Mouse (Mus musculus) layer of hippocampus, postnatal 36 days (tissue): Measurements from ENCODE around the gene Pycr1. TPM values are rescaled to one million over a fixed set of nuclear protein-coding genes. Genes with fewer than 3 reads are reported as not detected.
A peak's percentile ranks its signal among the peaks of the same experiment; 100 is the strongest.

Experiments
- DNase-seq, 2 experiments: peaks; one replicate each; pipeline ENCODE4 v3.0.0; 2022
- total RNA-seq, 2 experiments: library from RNA; stranded (reverse); gene quantifications; 2 replicates each; pipeline ENCODE4 v1.2.3; 2021

Gene Pycr1
- total RNA-seq, 2 experiments from 2014 or later = 1.8 to 2.1 TPM

DNA sequence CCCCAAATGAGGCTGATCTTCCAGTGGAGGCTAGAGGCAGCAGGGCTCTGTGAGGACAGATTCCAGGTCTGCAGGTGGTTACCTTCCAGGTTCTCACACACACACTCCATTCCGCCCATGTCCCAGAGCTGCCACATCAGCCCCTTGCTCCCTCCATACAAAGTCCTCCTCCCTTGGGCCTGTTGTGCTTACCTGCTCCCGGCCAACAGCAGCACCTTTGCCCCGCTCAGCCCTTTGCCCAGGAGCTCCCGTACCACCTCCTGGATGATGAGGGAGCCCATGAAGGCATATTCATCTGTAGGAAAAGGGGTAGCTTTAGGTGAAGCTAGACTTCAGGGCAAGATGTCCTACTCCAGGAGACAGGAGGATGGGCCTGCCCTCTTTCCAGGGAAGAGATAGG, 13.7 kb upstream of the Pycr1 start:
- no peak for DNase-seq

DNA sequence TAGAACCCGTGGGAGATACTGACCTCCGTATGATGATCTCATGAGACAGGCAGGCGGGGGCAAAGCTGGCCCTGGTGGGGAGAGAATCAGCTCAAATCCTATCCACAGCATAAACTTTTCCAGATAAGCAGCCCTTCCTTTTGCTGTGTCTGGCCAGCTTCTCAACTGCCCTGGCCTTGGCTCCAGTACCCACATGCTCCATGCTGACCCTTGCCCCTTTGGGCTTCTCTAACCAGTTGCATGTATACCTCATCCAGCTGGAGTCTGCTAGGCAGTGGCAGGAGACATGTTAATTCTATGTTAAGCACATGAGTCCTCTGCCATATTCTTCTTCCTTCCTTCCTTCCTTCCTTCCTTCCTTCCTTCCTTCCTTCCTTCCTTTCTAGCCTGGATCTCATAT, 11.2 kb upstream of the Pycr1 start:
- DNase-seq = no peak

DNA sequence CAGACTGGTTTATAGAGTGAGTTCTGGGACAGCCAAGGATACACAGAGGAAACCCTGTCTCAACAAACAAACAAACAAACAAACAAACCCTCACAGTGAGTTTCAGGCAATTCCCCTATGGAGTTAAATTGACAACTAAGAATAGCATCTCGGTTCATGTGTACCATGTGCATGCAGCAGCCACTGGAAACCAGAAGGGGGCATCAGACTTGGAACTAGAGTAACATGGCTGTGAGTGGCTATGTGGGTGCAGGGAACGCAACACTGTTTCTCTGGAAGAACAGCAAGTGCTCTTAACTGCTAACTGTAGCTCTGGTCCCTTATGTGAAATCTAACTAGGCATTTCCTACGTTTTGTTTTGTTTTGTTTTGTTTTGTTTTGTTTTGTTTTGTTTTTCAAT, 8.3 kb upstream of the Pycr1 start:
- no peak for DNase-seq

DNA sequence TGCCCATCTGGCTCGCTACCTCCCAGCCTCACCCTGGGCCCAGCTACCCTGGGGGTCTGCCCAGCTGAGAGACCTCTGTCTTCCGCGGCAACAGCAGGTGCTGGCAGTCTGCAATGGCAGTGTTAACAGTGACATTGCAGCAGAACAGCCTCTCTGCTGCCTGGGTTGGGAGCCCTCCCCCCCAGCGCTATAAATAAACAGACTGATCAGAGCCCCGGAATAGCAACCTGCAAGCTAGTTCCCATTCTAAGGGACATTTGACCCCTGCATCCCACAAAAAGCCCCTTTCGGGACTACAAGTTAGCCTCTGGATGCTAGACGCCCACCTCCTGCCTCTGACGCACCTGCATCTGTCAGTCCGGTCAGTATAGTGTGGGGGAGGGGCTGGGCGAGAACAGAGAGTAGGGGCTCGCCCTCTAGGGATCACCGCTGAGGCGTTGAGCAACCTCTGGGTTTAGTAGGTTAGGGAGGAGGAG, 4.5 kb upstream of the Pycr1 start, which contains the start of gene Myadml2:
Gene Myadml2 (minus strand): TSS at position 158 of the 476 bp plus-strand sequence.
- peak; percentile 51 to 53 for DNase-seq

DNA sequence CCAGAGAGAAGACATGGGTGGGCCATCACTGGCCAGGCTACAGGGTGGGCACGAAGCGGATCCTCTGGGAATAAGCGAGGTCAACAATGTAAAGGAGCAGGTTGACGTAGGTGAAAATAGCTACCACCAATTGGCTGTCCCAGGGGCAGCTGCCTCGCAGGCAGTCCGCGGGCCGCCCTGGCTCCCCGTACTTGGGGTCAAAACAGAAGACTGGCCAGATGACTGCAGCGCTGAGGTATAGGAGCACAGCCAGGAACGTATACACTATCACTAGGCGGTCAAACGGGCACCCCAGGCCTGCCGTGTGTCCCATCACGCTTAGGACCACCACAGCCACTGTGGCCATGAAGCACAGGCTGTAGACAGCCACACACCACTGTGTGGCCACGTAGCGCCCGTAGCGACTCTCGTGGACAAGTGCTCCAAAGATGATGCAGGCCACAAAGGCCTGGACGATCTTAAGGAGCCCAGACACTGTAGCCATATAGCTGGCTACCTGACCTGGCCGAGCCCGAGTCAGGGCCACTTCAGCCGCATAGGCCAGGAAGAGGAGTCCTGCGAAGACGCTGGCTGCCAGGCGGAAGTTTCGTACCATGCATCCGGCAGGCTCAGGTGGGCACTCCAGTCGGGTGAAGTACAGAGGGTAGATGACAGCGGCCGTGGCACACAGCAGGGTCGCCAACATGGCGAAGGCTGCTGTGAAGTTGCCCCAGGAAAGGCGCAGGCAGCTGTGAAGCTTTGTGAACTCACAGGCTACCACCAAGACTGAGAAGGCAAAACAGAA, 3.7 kb upstream of the Pycr1 start:
- no peak for DNase-seq

DNA sequence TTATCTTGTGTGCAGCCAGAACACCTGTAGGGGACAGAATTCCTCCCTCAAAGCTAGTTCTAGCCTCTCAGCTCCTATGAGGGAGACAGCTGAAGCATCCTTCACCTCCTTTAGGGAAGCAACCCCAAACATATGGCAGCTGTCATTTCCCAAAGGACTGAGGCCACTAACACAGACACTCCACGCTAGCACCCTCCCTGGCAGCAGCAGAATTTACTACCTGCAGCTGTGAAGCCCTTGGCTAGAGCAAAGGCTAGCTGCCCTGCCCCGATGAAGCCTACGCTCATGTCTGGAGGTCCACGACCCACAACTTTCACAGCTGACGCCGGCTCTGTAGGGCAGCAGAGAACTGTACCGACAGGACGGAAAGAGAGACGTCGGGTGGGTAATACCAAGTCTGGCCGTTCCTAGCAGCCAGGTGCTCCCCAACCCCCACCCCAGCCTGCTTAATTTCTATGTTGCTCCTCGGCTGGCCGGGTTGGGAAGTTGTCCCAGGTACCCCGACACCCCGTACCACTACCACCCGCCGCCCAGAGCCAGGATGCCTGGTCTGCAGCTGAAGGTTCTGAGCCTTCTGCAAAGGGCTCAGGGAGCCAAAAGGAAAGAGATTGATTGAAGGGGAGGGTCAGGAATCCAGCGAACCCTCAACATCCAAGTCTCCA, 499 bp downstream of the Pycr1 start:
- DNase-seq = no peak

DNA sequence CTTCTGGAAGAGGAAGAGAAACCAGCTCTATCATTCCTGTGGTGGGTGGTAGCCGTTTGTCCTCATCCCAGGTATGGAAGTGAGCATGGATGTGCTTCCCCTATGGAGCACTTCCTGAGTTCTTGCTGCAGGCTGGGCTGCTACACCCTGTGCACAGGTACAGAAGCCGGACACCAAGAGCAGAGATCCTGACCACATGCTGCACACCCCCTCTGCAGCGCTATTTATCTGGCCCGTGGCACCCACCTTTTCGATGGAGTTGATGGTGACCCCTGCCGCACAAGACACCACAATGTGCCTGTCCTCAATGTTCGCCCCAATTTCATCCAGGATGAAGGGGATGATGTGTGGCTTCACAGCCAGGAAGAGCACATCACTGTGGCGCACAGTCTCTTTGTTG, 1.7 kb downstream of the Pycr1 start:
- no peak for DNase-seq

DNA sequence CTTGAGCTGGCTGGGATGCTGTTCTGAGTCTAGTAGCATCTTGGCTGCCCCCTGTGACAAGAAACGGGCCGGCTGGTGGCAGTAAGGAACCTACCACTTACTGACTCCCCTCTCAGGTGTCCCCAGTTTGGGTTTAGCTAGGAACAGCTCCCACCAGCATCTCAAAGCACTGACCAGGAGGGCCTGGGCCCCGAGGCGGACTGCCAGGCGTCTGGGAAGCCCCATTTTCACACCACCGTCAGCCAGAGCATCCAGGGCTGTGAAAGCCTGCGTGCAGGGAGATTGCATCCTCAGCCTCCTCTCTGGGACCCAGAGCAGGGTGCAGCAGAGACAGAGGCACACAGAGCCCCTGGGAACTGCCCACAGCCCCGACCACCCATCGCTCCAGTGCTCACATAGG, 2.3 kb downstream of the Pycr1 start:
- DNase-seq = no peak

DNA sequence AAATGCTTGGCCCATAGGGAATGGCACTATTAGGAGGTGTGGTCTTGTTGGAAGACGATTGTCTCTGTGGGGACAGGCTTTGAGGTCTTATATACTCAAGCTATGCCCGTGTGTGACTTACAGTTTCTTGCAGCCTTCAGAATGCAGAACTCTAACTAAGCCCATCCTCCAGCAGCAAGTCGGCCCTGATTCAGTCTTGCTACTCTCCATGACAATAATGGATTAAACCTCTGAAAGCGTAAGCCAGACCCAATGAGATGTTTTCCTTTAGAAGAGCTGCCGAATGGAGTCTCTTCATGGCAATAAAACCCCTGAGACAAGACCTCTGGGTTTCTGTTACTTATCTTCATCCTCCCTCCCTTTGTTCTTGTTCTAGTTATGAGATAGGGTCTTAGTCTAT, 8.8 kb downstream of the Pycr1 start:
- no peak for DNase-seq

DNA sequence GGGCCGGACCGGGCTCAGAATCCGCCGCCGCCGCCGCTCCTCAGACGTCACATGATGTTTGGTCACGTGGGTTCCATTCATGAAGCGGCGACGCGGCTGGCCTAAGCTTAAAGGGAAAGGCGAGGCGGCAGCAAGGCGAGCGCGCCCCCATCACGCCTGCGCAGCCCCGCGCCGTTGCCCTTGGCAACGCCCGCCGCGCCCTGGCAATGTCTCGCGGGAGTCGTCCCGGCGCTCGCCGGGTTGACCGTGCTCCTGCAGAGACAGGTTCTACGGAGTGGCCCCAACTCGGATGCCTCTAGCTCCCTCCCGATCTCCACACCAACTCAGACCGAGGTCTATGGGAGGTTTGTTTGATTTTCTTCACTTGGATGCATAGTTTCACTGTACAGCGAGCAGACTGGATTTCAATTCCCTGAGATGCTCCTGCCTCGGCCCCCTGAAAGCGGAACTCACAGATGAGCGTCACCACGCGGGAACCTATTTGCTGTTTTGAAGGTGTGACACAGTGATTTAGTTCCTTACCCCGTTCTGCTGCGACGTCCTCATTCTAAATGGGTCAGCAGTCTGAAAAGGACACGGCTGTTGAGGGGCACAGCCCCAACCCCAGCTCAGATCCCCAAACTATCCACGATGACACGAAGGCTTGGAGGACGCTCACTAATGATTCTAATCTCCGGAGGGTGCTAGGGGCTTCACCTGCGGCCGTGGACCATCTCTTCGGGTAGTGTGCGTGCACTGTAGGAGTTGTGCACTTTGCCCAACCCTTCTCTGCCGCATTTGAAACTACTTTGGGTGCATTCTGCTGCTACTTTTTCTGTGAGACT, 9.8 kb downstream of the Pycr1 start, which contains the start of gene Mafg:
Gene Mafg (minus strand): TSS at position 81 of the 824 bp plus-strand sequence.
- DNase-seq = peak; percentile 88 to 89

DNA sequence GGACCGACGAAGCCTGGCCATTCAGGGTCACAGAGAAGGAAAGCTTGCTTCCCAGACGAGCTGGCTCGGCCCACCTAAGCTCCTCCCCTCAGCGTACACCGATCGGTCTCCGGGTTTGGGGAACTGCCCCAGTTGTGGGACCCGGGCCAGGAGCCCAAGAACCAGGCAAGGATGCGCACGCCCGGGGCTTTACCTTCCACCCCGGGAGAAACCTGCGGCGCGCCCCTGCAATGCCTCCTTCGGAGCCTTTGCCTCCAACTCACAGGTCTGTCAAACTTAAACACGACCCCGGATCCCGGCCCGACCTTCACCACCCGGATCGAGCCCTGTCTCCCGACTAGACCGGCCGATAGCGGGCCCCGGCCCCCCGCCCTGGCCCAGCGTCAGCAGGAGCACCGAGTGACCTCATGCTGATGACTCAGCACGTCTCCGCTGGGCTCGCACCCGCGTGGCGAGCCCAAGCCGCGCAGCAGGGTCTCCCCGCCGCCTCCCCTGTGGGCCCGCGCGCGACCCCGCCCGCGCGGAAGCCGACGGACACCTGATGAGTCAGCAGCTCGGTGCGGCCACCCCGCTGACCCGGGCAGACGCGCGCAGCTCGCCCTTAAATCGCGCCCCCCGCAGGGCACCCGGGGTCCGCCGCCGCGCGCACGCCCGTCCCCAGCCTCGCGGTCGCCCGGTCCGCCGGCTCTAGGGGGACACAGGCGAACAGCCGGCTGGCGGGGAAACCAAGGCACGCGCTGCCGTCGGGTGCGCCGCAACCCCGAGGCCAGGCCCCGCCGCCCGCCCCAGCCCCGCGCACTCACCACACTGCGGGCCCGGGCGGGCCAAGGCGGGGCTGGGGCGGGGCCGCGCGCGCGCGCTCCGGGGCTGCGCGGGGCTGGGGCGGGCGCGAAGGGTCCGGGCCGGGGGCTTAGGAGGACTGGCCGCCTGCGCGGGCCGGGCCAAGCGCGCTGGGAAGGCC, 10.7 kb downstream of the Pycr1 start:
- peak; percentile 60 to 61 for DNase-seq

DNA sequence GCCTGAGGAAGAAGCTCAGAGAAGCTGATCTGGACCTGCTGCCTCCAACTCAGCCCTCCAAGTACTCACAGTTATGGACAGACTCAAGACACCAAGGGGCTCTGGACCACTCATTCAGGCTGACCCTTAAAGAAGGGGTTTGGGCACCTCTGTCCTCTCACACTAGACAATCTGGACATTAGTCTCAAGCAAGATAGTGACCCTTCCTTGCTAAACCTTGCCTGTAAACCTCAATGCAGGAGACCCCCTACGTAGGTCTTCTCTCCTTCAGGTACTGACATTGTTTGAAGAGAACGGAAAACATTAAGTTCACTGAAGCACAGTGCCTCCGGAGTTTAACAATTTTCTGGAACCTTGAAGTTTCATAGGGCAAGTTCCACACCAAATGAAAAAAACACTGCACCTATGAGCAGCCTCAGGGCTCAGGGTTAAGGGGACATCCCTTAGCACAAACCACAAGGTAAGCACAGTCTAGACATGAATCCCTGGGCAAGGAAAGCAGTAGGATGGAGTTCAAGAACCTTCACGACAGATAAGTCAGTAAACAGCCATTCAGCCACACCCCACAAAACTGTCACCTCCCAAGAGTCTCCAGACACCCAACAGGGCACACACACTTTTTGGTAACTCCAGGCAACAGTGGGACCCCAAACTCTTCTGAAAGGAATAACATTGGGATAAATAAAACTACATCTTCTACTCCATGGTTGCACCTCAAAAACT, 11.7 kb downstream of the Pycr1 start:
- DNase-seq = no peak

DNA sequence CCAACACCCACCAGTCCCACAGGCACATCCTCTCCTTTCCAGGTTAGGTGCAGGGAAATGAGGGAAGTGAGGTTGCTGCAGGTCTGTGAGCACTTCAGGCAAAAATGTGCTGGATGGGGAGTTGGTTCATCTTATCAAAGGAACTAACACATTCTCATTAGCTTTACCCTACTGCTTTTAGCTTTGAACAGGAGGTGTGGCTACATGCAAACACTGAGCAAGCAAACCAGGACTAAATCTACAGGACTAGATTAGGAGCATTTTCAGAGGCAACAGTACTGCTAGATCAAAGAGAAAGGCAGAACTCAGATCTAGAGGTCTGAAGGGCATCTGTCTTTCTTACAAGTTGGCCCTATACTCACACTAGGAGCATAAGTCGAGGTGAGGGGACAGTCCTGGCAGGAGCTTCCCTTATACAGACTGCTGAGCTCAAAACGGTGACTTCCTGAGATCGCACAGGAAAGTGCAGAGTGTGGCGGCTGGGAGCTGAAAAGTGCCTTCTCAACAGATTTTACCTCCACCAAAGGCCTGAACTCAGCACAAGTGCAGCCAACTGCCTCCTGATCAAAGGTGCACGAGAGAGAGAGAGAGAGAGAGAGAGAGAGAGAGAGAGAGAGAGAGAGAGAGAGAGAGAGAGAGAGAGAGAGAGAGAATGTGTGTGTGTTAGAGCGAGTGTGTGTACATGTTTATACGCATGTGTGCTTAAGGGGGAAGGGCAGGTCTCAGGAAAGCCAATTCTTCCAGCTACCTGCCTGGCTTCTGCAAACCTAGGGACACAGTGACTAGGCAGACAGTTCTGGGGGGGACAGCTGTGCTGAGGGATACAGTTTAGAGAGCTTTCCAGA, 12.5 kb downstream of the Pycr1 start:
- DNase-seq = no peak

DNA sequence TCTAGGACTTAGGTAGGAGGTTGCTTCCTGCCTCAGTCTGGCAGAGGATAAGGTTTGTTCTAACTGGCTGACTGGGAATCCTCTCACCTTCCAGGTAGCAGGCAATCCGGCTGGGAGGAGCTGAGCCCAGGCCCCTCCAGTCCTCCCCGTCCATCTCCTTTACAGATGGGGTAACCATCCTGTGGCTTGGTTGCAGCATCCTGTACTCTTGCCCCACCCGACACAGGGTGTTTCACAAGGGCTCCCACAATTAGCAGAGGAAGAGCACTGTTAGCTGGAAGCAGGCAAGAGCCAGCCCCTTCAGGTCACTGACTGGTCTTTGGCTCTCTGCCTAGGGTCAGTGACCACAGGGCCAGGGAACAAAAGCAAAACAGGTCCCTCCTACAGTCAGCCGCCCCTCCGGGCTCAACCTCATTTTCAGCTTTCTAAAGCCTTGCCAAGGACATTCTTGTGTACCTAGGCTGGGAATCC, 13.1 kb downstream of the Pycr1 start:
- no peak for DNase-seq

DNA sequence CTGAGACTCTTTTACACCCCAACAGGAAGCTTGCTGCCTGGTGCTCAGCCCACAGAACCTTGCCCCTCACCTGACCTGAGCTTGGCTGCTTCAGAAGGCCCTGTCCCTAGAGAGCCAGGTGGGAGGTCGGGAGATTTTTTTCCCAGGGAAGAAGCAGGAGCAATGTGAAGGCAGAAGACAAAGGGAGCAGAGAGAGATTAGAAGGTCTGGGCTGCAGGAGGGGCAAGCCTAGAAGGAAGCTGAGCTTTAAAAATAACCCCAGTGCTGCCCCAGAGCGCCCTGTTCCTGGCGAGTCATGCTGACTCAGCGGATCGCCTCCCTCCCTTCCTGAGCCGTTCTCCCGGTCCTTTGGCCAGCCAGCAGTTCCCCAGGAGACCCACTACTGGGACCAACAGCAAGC, 13.7 kb downstream of the Pycr1 start:
- DNase-seq = no peak

DNA sequence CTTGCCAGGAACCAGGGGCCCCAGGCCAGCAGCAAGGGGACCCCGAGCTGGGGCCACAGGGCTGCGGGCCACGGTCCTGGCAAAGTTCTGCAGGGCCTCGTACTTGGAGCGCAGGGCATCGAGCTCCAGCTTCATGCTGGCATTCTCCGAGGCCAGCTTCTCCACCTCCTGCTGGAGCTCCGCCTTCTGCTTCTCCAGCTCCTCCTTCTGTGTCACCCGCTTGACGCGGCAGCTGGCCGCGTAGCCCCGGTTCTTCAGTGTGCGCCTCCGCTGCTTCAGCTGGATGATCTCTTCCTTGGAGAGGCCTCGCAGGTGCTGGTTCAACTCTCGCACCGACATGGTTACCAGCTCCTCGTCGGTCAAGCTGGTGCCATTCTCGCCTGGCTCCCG, 14.2 kb downstream of the Pycr1 start:
- DNase-seq = no peak

DNA sequence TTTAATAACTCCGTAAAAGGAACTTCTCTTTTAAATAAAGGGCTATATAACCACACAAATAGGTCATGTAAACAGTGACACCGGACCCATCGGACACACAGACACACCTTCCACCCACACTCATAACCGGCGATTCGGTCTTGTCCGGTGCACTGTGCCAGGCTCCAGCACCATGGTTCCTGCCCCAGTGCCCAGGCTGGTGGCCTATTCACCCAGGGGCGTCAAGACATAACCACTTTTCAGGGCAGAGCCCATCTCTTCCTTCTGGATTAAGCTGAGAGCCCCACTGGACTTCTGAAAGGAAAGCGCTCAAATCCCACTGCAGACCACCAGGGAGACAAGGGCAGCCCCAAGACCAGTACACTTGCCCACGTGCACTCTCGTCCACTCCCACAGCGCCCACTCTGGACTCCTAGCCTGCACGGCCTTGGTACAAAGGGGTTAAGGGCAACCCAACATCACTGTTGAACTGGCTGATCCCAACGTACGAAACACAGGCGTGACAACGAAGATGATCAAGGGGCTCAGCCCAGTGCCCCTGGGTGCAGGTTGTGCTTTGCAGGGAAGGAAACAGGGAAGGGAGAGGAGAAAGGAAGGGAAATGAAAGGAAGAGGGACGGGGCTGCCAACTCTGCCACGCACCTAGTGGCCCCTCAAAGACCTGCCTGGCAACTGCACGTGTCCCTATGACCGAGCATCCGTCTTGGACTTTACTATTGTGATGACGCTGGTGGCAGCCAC, 14.8 kb downstream of the Pycr1 start:
- no peak for DNase-seq

DNA sequence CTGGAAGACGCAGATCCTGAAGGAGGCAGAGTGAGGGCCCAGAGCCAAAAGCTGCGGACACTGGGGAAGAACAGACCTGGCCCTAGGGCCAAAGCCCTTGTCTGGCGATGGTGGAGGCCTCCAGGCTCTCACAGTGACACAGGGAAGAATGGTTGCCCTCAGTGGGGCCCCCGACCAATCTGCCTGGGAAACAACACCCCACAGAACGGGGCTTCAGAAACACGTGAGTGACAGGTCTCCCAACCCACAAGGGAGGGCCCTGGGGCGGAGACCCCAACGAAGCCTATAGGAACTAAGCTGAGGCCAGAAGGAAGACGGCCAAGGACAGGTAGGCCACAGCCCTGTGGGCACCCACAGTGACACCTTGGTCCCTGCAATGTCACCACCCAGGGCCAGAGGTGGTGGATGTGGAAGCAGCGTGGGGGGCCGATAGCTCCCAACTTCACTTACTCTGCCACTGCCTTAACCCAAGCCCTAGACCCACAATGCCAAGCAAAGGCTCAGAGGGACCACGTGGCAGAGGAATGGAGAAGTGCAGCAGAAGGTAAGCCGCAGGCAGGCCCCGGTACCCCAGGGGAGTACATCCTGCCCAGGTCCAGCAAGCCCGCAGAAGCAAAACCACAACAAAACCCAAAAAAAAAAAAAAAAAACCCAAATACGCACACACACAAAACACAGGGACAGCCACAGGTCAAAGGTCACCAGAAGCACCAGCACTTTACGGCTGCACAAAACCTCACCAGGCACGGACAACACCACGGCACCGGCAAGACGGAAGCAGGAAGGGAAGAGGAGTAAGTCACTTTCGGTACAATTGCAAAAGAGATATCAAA, 15.9 kb downstream of the Pycr1 start:
- DNase-seq = no peak
